Mouse (Mus musculus): ENCODE measurements around the gene Tmcc2. TPM values are rescaled to one million over a fixed set of nuclear protein-coding genes. Genes with fewer than 3 reads are reported as not detected.
A peak's percentile ranks its signal among the peaks of the same experiment; 100 is the strongest.

The Tmcc2 gene
- polyA plus RNA-seq, 1 experiment from 2014 or later = 38.4 TPM

DNA sequence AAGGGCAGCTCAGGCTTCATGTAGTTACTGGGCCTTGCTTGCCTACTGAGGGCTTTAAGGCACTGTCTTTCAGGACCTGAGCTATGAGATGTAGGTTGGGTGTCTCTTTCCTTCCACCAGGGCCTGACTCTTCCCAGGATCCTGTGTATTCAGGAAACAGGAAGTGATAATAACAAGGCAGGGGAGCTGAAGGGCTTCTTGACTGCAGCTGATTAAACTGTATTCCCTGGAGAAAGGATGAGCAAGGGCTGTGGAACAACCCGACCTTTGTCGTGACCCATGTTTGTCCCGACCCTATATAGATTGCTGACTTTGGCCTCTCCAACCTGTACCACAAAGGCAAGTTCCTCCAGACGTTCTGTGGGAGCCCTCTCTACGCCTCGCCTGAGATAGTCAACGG is 61.4 kb downstream of the Tmcc2 start:
- Histone ChIP-seq H3K36me3 (replicated peaks) (0 out of 2 replicates have a peak, but pooled peaks cover 3% of the 10 kb centered on the region), H3K27me3 (replicated peaks) (no peaks in the 10 kb centered on the region), H3K9me3 (no peaks in the 10 kb centered on the region), H3K4me2 (no peak overlapping the region), H3K4me3 (no peak overlapping the region), H3K4me1 (peaks cover 60% of the 10 kb centered on the region), H3K9ac (no peak overlapping the region), H3K27ac (no peak overlapping the region)
- ATAC-seq (replicated peaks) = no peak
- 86% methylated on average over 7 of the region's 7 CpGs for WGBS

DNA sequence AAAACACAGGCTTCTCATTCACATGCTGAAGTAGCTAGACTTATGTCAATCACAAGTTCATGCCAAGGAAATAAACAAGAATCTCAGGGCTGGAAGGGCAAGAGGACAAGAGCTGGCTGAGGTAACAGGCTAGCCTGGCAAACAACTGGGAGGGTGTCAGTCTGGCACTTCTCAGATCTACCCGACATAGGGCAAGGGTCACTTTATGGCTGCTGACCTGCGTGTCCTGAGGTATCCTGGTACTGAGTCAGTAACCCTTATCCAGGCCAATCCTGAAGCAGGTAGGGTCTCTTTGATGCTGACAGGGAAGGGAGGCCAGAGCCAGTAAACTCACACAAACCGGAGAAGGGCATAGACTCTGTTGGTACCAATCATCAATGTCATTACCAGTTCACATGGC is 62.5 kb downstream of the Tmcc2 start:
- Histone ChIP-seq H3K27me3 (replicated peaks) (no peaks in the 10 kb centered on the region), H3K36me3 (replicated peaks) (0 out of 2 replicates have a peak, but pooled peaks cover 3% of the 10 kb centered on the region), H3K4me1 (peaks cover 59% of the 10 kb centered on the region), H3K9ac (no peak overlapping the region), H3K4me2 (no peak overlapping the region), H3K27ac (no peak overlapping the region), H3K4me3 (no peak overlapping the region), H3K9me3 (no peaks in the 10 kb centered on the region)
- 87% methylated on average over 3 of the region's 3 CpGs for WGBS
- ATAC-seq (replicated peaks) = no peak

DNA sequence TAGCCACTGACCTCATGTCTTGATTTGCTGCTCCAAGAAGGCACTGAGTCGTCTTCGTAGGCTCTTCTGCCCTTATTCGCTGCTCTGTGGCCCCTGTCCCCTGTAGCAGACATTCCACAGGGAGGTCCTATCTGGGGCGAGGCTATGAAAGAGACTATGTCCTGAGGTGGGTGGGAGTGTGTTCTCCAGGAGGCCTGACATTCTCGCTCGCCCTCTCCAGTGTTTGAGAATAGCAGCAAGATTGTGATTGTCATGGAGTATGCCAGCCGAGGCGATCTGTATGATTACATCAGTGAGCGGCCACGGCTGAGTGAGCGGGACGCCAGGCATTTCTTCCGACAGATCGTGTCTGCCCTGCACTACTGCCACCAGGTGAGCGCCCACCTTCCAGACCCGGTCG is 63.6 kb downstream of the Tmcc2 start:
- no peak for ATAC-seq (replicated peaks)
- Histone ChIP-seq H3K36me3 (replicated peaks) (0 out of 2 replicates have a peak, but pooled peaks cover 3% of the 10 kb centered on the region), H3K4me1 (peaks cover 62% of the 10 kb centered on the region)

GRCm38 (mm10) chr1:132326777-132327176 is 64.3 kb downstream of the Tmcc2 start:
- Histone ChIP-seq H3K27me3 (replicated peaks) (no peaks in the 10 kb centered on the region), H3K4me3 (no peak overlapping the region), H3K4me2 (no peak overlapping the region), H3K9ac (no peak overlapping the region), H3K4me1 (peaks cover 62% of the 10 kb centered on the region), H3K27ac (peak overlapping the region; percentile 49), H3K9me3 (no peaks in the 10 kb centered on the region), H3K36me3 (replicated peaks) (0 out of 2 replicates have a peak, but pooled peaks cover under 1% of the 10 kb centered on the region)
- peak; percentile 14 for ATAC-seq (replicated peaks)
- WGBS = 38% methylated on average over 9 of the region's 9 CpGs

More for the DNA sequence above, 63.6 kb downstream of the Tmcc2 start:
- Histone ChIP-seq H3K4me3 (no peak overlapping the region), H3K9me3 (no peaks in the 10 kb centered on the region), H3K27me3 (replicated peaks) (no peaks in the 10 kb centered on the region), H3K4me2 (no peak overlapping the region), H3K27ac (peak overlapping the region; percentile 49; the same call in 1 of the 2 replicates), H3K9ac (0 out of 2 replicates have a peak overlapping the region, but pooled peaks have one; percentile 2)
- WGBS = 76% methylated on average over 17 of the region's 17 CpGs

DNA sequence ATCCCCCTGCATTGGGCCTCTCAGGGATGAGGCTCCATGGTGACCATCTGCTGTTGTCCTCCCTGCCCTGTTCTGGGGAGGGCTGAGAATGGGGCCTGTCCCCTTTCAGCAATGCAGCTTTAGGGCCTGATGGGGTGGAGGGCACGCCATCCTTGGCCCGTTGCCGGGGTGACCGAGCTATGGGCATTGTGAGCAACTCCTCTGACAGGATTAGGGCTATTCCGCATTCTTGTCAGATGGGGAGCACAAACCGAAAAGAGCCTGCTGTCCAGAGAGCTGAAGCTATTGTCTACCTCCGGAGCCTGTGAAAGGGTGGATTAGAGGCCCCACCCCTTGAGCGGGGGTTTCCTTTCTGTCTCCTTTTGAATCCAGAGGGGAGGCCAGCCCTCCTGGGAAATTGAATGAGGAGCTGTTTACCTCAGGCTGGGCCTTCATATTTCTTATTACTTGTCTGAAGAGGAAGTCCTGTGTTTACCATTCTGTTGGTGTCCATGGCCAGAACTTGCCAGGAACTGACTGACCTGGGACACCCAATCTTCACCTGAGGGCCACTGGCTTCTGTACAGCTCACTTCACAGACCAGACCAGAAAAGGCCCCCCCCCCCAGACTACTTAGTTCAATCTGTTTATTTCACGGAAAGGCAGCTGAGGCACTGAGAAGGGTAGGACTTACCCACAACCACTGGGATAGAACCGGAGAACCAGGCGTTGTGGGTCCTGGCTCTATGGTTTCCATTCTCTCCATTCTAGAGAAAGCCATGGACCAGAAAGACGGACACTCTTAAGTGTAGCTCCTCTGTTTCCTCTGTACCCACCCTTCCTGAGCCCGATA is 68.2 kb downstream of the Tmcc2 start:
- Histone ChIP-seq H3K4me1 (peaks cover 82% of the 10 kb centered on the region), H3K4me2 (peak overlapping the region; percentile 3; the same call in 1 of the 2 replicates), H3K27ac (peak overlapping the region; percentile 85), H3K4me3 (no peak overlapping the region), H3K9ac (peak overlapping the region; percentile 26), H3K27me3 (replicated peaks) (no peaks in the 10 kb centered on the region), H3K9me3 (no peaks in the 10 kb centered on the region), H3K36me3 (replicated peaks) (no peaks in the 10 kb centered on the region)
- ATAC-seq (replicated peaks) = peak; percentile 83
- WGBS = 11% methylated on average over 13 of the region's 13 CpGs

DNA sequence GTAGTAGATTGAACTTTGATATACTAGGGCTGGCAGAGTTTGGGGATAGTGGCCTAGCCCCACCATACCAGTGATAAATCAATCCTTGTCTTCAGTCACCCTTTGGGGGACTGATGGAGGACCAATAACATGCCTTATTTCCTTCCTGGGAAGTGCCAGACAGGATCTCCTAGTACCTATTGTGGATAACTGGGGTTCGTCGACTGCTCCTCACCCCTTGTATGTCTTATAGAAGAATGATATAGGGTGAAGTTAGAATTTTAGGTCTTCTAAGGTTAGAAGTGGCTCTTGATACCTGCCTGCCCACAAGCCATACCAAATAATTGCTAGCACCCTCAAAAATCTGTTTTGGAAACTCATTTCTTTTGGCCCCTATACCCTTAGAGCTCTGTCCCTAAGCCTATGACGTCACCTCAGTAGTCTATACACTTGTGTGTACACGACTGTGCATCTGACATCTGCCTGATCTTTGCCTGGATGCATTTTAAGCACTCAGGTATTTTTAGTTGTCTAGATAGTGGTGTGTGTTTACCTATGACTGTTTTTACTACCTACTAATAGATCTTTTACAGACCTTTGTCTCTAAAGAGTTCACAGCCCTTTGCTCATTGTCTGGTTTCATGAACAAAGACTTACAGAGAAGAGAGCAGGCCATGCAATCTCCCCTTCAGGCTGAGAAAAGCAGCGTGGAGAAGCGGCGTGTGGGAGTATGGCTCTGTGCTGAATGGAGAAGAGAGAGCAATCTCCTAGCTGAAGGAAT is 69.1 kb downstream of the Tmcc2 start:
- peak overlapping the region; percentile 3; the same call in 1 of the 2 replicates for H3K4me2 ChIP-seq
- 20% methylated on average over 7 of the region's 7 CpGs for WGBS
- ATAC-seq (replicated peaks) = no peak
- no peaks in the 10 kb centered on the region for H3K27me3 ChIP-seq (replicated peaks)
- H3K9ac ChIP-seq = peak overlapping the region; percentile 26; the same call in 1 of the 2 replicates
- no peaks in the 10 kb centered on the region for H3K36me3 ChIP-seq (replicated peaks)
- peak overlapping the region; percentile 85 for H3K27ac ChIP-seq
- H3K4me3 ChIP-seq = no peak overlapping the region
- H3K9me3 ChIP-seq = no peaks in the 10 kb centered on the region
- peaks cover 83% of the 10 kb centered on the region for H3K4me1 ChIP-seq

DNA sequence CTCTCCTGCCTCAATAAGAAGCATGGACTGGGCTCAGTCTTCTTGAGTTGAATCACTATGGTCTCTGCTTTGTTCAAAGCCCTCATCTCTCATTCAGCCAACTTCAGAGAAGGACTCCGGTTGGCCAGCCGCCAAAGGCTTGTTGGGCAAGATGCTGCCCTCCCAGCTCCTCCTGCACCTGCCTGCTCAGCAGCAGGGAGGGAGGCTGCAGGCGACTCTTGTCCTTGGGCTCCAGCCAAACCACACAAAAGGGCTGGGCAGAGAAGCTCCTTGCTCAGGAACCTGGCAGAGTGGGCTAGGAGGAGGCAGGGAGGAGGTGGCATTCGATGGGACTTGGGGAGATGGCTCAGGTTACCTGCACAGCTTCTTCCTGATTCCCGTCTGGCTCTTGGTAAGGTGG is 71.8 kb downstream of the Tmcc2 start:
- no peaks in the 10 kb centered on the region for H3K27me3 ChIP-seq (replicated peaks)
- no peaks in the 10 kb centered on the region for H3K36me3 ChIP-seq (replicated peaks)
- peak overlapping the region; percentile 80 for H3K27ac ChIP-seq
- WGBS = 12% methylated on average over 5 of the region's 5 CpGs
- H3K4me3 ChIP-seq = peak overlapping the region; percentile 63
- H3K4me2 ChIP-seq = peak overlapping the region; percentile 75
- no peak overlapping the region for H3K9ac ChIP-seq
- H3K9me3 ChIP-seq = no peaks in the 10 kb centered on the region
- ATAC-seq (replicated peaks) = no peak
- peaks cover 67% of the 10 kb centered on the region for H3K4me1 ChIP-seq

DNA sequence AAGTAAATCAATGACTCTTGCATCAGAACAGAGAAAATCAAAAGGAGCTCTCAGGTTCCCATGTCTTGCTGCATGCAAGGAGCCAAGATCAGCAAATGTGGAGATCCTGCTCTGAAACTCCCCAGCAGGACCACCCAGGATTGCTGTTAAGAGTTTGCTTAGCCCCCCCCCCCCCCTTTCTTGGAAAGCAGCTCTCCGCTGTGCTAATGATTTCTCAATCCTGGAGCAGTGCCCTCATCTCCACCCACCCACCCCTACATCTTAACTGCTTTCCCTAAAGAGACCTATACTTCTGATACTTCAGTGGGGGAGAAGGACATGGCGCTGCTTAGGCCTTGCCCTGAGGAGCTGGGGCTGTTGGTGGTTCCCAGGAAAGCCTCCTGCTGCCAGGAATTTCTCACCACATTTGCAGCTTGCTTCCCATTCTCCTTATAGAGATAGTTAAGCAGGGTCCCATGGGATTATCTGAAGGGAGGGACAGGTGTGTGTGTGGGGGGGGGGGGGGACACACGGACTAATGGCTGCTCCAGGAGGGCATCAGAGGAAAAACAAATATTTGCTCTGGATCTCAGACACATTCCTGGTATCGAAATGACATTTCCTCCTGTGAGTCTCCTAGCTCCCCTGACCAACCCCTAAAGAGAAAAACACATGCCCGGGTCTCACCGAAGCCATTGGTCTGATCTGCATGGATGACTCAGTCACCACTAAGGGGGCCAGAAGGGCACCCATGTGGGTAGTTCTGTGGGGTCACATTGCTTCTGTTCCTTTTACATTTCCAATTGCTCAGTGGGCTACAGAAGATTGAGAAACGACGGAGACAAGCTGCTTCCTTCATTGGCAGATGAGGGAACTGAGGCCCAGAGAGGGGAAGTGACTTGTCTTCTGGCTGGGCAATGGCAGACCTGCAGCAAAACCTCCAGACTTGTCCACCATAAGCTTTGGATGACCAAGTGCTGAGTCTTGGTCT is 72.9 kb downstream of the Tmcc2 start:
- Histone ChIP-seq H3K27me3 (replicated peaks) (no peaks in the 10 kb centered on the region), H3K27ac (peak overlapping the region; percentile 80), H3K4me3 (peak overlapping the region; percentile 63), H3K36me3 (replicated peaks) (no peaks in the 10 kb centered on the region), H3K9me3 (no peaks in the 10 kb centered on the region), H3K9ac (peak overlapping the region; percentile 21), H3K4me1 (peaks cover 62% of the 10 kb centered on the region), H3K4me2 (peak overlapping the region; percentile 75)
- no peak for ATAC-seq (replicated peaks)
- 10% methylated on average over 8 of the region's 8 CpGs for WGBS

GRCm38 (mm10) chr1:132317413-132317812 is 73.7 kb downstream of the Tmcc2 start:
- Histone ChIP-seq H3K27ac (peak overlapping the region; percentile 80), H3K27me3 (replicated peaks) (no peaks in the 10 kb centered on the region), H3K9ac (peak overlapping the region; percentile 21), H3K4me1 (peaks cover 54% of the 10 kb centered on the region), H3K9me3 (no peaks in the 10 kb centered on the region), H3K4me2 (peak overlapping the region; percentile 75), H3K36me3 (replicated peaks) (no peaks in the 10 kb centered on the region), H3K4me3 (peak overlapping the region; percentile 63)
- ATAC-seq (replicated peaks) = no peak
- WGBS = 7% methylated on average over 4 of the region's 4 CpGs

GRCm38 (mm10) chr1:132316625-132316994 is 74.5 kb downstream of the Tmcc2 start:
- Histone ChIP-seq H3K4me1 (peaks cover 46% of the 10 kb centered on the region), H3K9me3 (no peaks in the 10 kb centered on the region), H3K4me3 (peak overlapping the region; percentile 63), H3K36me3 (replicated peaks) (no peaks in the 10 kb centered on the region), H3K27me3 (replicated peaks) (no peaks in the 10 kb centered on the region), H3K4me2 (peak overlapping the region; percentile 75), H3K9ac (peak overlapping the region; percentile 57), H3K27ac (peak overlapping the region; percentile 80)
- 8% methylated on average over 7 of the region's 7 CpGs for WGBS
- ATAC-seq (replicated peaks) = no peak

- WGBS = under 1% methylated on average over 67 of the region's 67 CpGs
- peaks cover 41% of the 10 kb centered on the region for H3K4me1 ChIP-seq
- H3K36me3 ChIP-seq (replicated peaks) = no peaks in the 10 kb centered on the region
- peak within 1 kb of the TSS; percentile 75 for H3K4me2 ChIP-seq
- no peaks in the 10 kb centered on the region for H3K9me3 ChIP-seq
- H3K4me3 ChIP-seq = peak within 1 kb of the TSS; percentile 63
- H3K9ac ChIP-seq = peak within 1 kb of the TSS; percentile 57
- no peaks in the 10 kb centered on the region for H3K27me3 ChIP-seq (replicated peaks)
- peak within 1 kb of the TSS; percentile 80 for H3K27ac ChIP-seq
- ATAC-seq (replicated peaks) = peak; percentile 91
These were observed 75.0 kb downstream of the Tmcc2 start, which contains the start of gene Nuak2 for GRCm38 (mm10) chr1:132315889-132316624. Nuak2 (plus strand) TSS chr1:132316126.

All from midbrain, embryonic 15.5 days (tissue).